Mouse (Mus musculus): ENCODE results near the gene Fcgrt.

DNA sequence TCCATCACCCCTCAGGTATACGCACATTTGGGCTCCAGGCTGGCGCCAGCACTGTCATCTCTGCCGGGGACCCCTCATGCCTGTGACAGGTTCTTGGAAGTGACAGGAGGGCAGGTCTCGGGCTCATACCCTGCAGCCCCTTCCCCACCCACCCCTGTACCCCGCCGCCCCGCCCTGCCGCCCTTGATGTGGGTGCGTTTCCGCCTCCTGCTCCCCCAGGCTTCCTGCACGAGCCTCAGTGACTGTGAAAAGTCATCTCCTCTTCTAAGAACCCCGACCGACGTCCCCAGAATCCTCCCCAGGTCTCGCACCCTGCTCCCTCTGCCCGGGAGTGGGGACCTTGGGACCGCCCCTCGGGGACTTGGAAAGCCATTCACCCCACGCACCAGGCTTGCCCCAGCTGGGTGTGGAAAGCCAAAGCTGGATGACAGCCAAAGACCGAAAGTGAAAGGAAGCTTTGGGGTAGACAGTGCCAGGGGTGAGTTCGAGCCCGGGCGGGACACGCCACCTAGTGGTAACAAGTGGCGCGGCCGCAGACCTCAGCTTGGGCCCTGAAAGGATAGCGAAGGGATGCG, 32.4 kb upstream of the Fcgrt start, which contains the start of the genes Gm45713 and Flt3l:
- TF ChIP-seq CTCF (IDR thresholded peaks at IDR 0.05; ENCODE audit: extremely low read depth, insufficient read depth, low read length) (peak; percentile 81), POLR2A (IDR thresholded peaks at IDR 0.05; ENCODE audit: extremely low read depth, insufficient read depth, low read length) (no peak)
